Comparison of ENCODE assay signal across 10 mouse cellular contexts in genomic region chr10:127191191-127192056, GRCm38 (mm10). TPM values are rescaled to one million over a fixed set of nuclear protein-coding genes. Genes with fewer than 3 reads are reported as not detected.
DNase-seq lines count a peak whose midpoint lies in the region; ATAC-seq lines count a peak whose summit lies in the region.
"Had no signal": no experiment of that assay in that cellular context is flagged by ENCODE, and none has a peak within 500 bp of the region (broad histone marks: within the 10 kb centered on the region; RNA-seq: fewer than 3 reads in every experiment).

No protein-coding gene starts in this region.

- H3K4me1 ChIP-seq in heart, embryonic 16.5 days (ENCODE audit: control insufficient read depth, insufficient read depth, low read length) = peaks cover 23% of the 10 kb centered on the region
- H3K4me1 ChIP-seq in neural tube, embryonic 12.5 days = peaks cover 66% of the 10 kb centered on the region
- H3K4me1 ChIP-seq in neural tube, embryonic 15.5 days = peaks cover 75% of the 10 kb centered on the region
- H3K4me1 ChIP-seq in limb, embryonic 10.5 days = peaks cover 70% of the 10 kb centered on the region

- H3K27ac ChIP-seq in heart, embryonic 16.5 days (ENCODE audit: low read length) = peak overlapping the region; percentile 0
- no peak overlapping the region for H3K27ac ChIP-seq in neural tube, embryonic 12.5 days
- no peak overlapping the region for H3K27ac ChIP-seq in neural tube, embryonic 15.5 days (replicated peaks)
- no peak overlapping the region for H3K27ac ChIP-seq in limb, embryonic 10.5 days

- ATAC-seq in heart, embryonic 16.5 days (replicated peaks; ENCODE audit: extremely low read depth, insufficient read depth, low FRiP score) = no peak
- ATAC-seq in neural tube, embryonic 12.5 days (ENCODE audit: low FRiP score, low read depth) = no peak
- no peak for ATAC-seq in neural tube, embryonic 15.5 days (ENCODE audit: low FRiP score)

- H3K4me2 ChIP-seq in heart, embryonic 16.5 days (ENCODE audit: low read depth, low read length) = no peak overlapping the region
- H3K4me2 ChIP-seq in neural tube, embryonic 12.5 days (replicated peaks) = peak overlapping the region; percentile 94
- no peak overlapping the region; the same call in 1 of the 2 replicates for H3K4me2 ChIP-seq in neural tube, embryonic 15.5 days

- no peaks in the 10 kb centered on the region for H3K9me3 ChIP-seq in heart, embryonic 16.5 days (replicated peaks; ENCODE audit: control insufficient read depth, low read length)
- H3K9me3 ChIP-seq in neural tube, embryonic 12.5 days = no peaks in the 10 kb centered on the region
- no peaks in the 10 kb centered on the region for H3K9me3 ChIP-seq in neural tube, embryonic 15.5 days (replicated peaks)
- H3K9me3 ChIP-seq in limb, embryonic 10.5 days (replicated peaks) = no peaks in the 10 kb centered on the region

- H3K9ac ChIP-seq in heart, embryonic 16.5 days (ENCODE audit: low read length) = no peak overlapping the region
- no peak overlapping the region for H3K9ac ChIP-seq in neural tube, embryonic 12.5 days
- no peak overlapping the region for H3K9ac ChIP-seq in neural tube, embryonic 15.5 days (replicated peaks)

- peaks cover 5% of the 10 kb centered on the region; the same call in 1 of the 2 replicates for H3K27me3 ChIP-seq in heart, embryonic 16.5 days (ENCODE audit: control insufficient read depth, insufficient read depth, low read length)
- no peaks in the 10 kb centered on the region for H3K27me3 ChIP-seq in neural tube, embryonic 12.5 days (replicated peaks)
- no peaks in the 10 kb centered on the region for H3K27me3 ChIP-seq in neural tube, embryonic 15.5 days (replicated peaks)
- no peaks in the 10 kb centered on the region for H3K27me3 ChIP-seq in limb, embryonic 10.5 days (ENCODE audit: low read depth, poor library complexity, severe bottlenecking)

- no peaks in the 10 kb centered on the region; the same call in none of the 2 replicates for H3K36me3 ChIP-seq in heart, embryonic 16.5 days (ENCODE audit: control insufficient read depth, insufficient read depth)
- peaks cover 24% of the 10 kb centered on the region for H3K36me3 ChIP-seq in neural tube, embryonic 12.5 days
- H3K36me3 ChIP-seq in neural tube, embryonic 15.5 days = peaks cover 27% of the 10 kb centered on the region
- H3K36me3 ChIP-seq in limb, embryonic 10.5 days = peaks cover 40% of the 10 kb centered on the region

- WGBS in heart, embryonic 16.5 days = 63% methylated on average over 19 of the region's 19 CpGs
- 82% methylated on average over 19 of the region's 19 CpGs for WGBS in neural tube, embryonic 12.5 days
- WGBS in neural tube, embryonic 15.5 days = 84% methylated on average over 19 of the region's 19 CpGs
- 82% methylated on average over 19 of the region's 19 CpGs for WGBS in limb, embryonic 10.5 days

- H3K4me3 ChIP-seq in heart, embryonic 16.5 days (ENCODE audit: low read length) = no peak overlapping the region
- H3K4me3 ChIP-seq in neural tube, embryonic 12.5 days = no peak overlapping the region
- no peak overlapping the region for H3K4me3 ChIP-seq in neural tube, embryonic 15.5 days (replicated peaks)
- peak overlapping the region; percentile 79; the same call in 1 of the 2 replicates for H3K4me3 ChIP-seq in limb, embryonic 10.5 days

- no peak for DNase-seq in heart, adult 9 months (ENCODE audit: low spot score in 2 of 2)
- no peak for DNase-seq in limb, embryonic 10.5 days (ENCODE audit: low spot score)
- DNase-seq in testis, postnatal 14 days (ENCODE audit: low spot score) = peak; percentile 9
- no peak for DNase-seq in frontal cortex, postnatal 10 days (ENCODE audit: low spot score in 2 of 2)
- DNase-seq: adrenal gland, postnatal 10 days; cerebellum, adult 11 months; kidney, adult 2 months had no signal

RNA-seq across cellular contexts. Expression of gene Arhgef25, which starts 1.5 kb away (rescaled TPM):
- 26.0 and 27.0 TPM in 2 replicates for polyA plus RNA-seq in heart, embryonic 16.5 days (2015; fragmentation: Nextera tagmentation; extraction: Ambion mirVana)
- polyA plus RNA-seq in neural tube, embryonic 12.5 days (2016; fragmentation: Nextera tagmentation; extraction: Ambion mirVana) = 43.3 and 43.6 TPM in 2 replicates
- 32.7 and 34.9 TPM in 2 replicates for polyA plus RNA-seq in neural tube, embryonic 15.5 days (2015; fragmentation: Nextera tagmentation; extraction: Ambion mirVana)
- polyA plus RNA-seq in limb, embryonic 10.5 days (2016; fragmentation: Nextera tagmentation; extraction: Ambion mirVana) = 25.8 and 36.3 TPM in 2 replicates

RNA-seq across cellular contexts. Expression of gene Dtx3, which starts 4.1 kb away (rescaled TPM):
- polyA plus RNA-seq in heart, embryonic 16.5 days (2015; fragmentation: Nextera tagmentation; extraction: Ambion mirVana) = 69.9 and 72.5 TPM in 2 replicates
- 189 and 199 TPM in 2 replicates for polyA plus RNA-seq in neural tube, embryonic 12.5 days (2016; fragmentation: Nextera tagmentation; extraction: Ambion mirVana)
- 211 and 245 TPM in 2 replicates for polyA plus RNA-seq in neural tube, embryonic 15.5 days (2015; fragmentation: Nextera tagmentation; extraction: Ambion mirVana)
- polyA plus RNA-seq in limb, embryonic 10.5 days (2016; fragmentation: Nextera tagmentation; extraction: Ambion mirVana) = 91.4 and 122 TPM in 2 replicates

RNA-seq across cellular contexts. Expression of gene Slc26a10, which starts 11.0 kb away (rescaled TPM):
- 16.2 and 17.6 TPM in 2 replicates for polyA plus RNA-seq in heart, embryonic 16.5 days (2015; fragmentation: Nextera tagmentation; extraction: Ambion mirVana)
- 1.5 and 1.8 TPM in 2 replicates for polyA plus RNA-seq in neural tube, embryonic 12.5 days (2016; fragmentation: Nextera tagmentation; extraction: Ambion mirVana)
- 1.0 TPM in 2 replicates for polyA plus RNA-seq in neural tube, embryonic 15.5 days (2015; fragmentation: Nextera tagmentation; extraction: Ambion mirVana)
- 3.4 and 4.1 TPM in 2 replicates for polyA plus RNA-seq in limb, embryonic 10.5 days (2016; fragmentation: Nextera tagmentation; extraction: Ambion mirVana)

RNA-seq across cellular contexts. Expression of gene Pip4k2c, which starts 20.0 kb away (rescaled TPM):
- 26.3 and 27.2 TPM in 2 replicates for polyA plus RNA-seq in heart, embryonic 16.5 days (2015; fragmentation: Nextera tagmentation; extraction: Ambion mirVana)
- polyA plus RNA-seq in neural tube, embryonic 12.5 days (2016; fragmentation: Nextera tagmentation; extraction: Ambion mirVana) = 22.0 and 22.4 TPM in 2 replicates
- polyA plus RNA-seq in neural tube, embryonic 15.5 days (2015; fragmentation: Nextera tagmentation; extraction: Ambion mirVana) = 19.8 and 23.0 TPM in 2 replicates
- 25.0 and 27.8 TPM in 2 replicates for polyA plus RNA-seq in limb, embryonic 10.5 days (2016; fragmentation: Nextera tagmentation; extraction: Ambion mirVana)

RNA-seq across cellular contexts. Expression of gene B4galnt1, which starts 26.4 kb away (rescaled TPM):
- 3.4 and 6.5 TPM in 2 replicates for polyA plus RNA-seq in heart, embryonic 16.5 days (2015; fragmentation: Nextera tagmentation; extraction: Ambion mirVana)
- 29.2 and 31.5 TPM in 2 replicates for polyA plus RNA-seq in neural tube, embryonic 12.5 days (2016; fragmentation: Nextera tagmentation; extraction: Ambion mirVana)
- polyA plus RNA-seq in neural tube, embryonic 15.5 days (2015; fragmentation: Nextera tagmentation; extraction: Ambion mirVana) = 69.5 and 70.4 TPM in 2 replicates
- polyA plus RNA-seq in limb, embryonic 10.5 days (2016; fragmentation: Nextera tagmentation; extraction: Ambion mirVana) = 2.8 and 3.4 TPM in 2 replicates
